Mouse (Mus musculus) CH12.LX (cell line): ENCODE measurements around the gene Cenpm. TPM values are rescaled to one million over a fixed set of nuclear protein-coding genes. Genes with fewer than 3 reads are reported as not detected.

Experiments used
- DNase-seq: peaks from one replicate; pipeline ENCODE4 v3.0.0-alpha.2; 2013; ENCODE audit errors: extremely low read depth
- H3K27ac ChIP-seq: 2 replicates; pipeline ENCODE4 v1.5.1; 2012; ENCODE audit warnings: low read depth, mild to moderate bottlenecking, control low read depth, moderate library complexity; ENCODE audit not compliant: insufficient read depth
- H3K27me3 ChIP-seq: replicated peaks from 2 replicates; pipeline ENCODE3; 2012; ENCODE audit warnings: inconsistent platforms
- H3K36me3 ChIP-seq, 2 experiments: replicated peaks in 1 of 2; 2 replicates each; pipeline versions ENCODE3 to v1.6.1; 2012; ENCODE audit warnings: inconsistent platforms in 1 of 2, low read length in 1 of 2, mild to moderate bottlenecking in 1 of 2, mixed read lengths in 1 of 2, moderate library complexity in 1 of 2; ENCODE audit not compliant: control insufficient read depth in 1 of 2, insufficient read depth in 1 of 2
- H3K4me1 ChIP-seq, 2 experiments: 2 replicates each; pipeline ENCODE4 v1.6.1; 2012; ENCODE audit warnings: inconsistent platforms in 1 of 2, moderate library complexity in 1 of 2; ENCODE audit not compliant: insufficient read depth in 2 of 2, control insufficient read depth in 1 of 2
- H3K4me2 ChIP-seq: 2 replicates; pipeline ENCODE4 v1.6.1; 2012; ENCODE audit warnings: low read depth, mild to moderate bottlenecking, control low read depth; ENCODE audit not compliant: poor library complexity, insufficient read depth, severe bottlenecking
- H3K4me3 ChIP-seq, 3 experiments: fragments of 150-350 bp in 1 of 3; sonication (generic) in 1 of 3; replicated peaks in 1 of 3; 2 replicates each; pipeline versions ENCODE3 to v1.5.1; 2011 to 2012; ENCODE audit warnings: low read depth in 2 of 3, low read length in 2 of 3, mild to moderate bottlenecking in 2 of 3, moderate library complexity in 2 of 3, control low read depth in 1 of 3, improper control_type of control experiment in 1 of 3, inconsistent platforms in 1 of 3, mixed read lengths in 1 of 3; ENCODE audit not compliant: poor library complexity in 1 of 3
- H3K79me2 ChIP-seq: replicated peaks from 2 replicates; pipeline ENCODE4 v1.6.1; 2012; ENCODE audit warnings: mild to moderate bottlenecking, moderate library complexity; ENCODE audit not compliant: control insufficient read depth, poor library complexity, insufficient read depth, severe bottlenecking; ENCODE audit errors: extremely low read depth
- H3K9ac ChIP-seq: 2 replicates; pipeline ENCODE4 v1.6.1; 2012; ENCODE audit warnings: low read depth, mild to moderate bottlenecking, control low read depth, moderate library complexity; ENCODE audit not compliant: insufficient read depth
- H3K9me3 ChIP-seq: replicated peaks from 2 replicates; pipeline ENCODE3; 2012; ENCODE audit warnings: low read length, inconsistent platforms, mixed read lengths
- CHD1 ChIP-seq: IDR thresholded peaks from 2 replicates; pipeline ENCODE4 v1.6.1; 2012; ENCODE audit warnings: low read depth, low read length, improper control_type of control experiment, inconsistent platforms
- CHD2 ChIP-seq: IDR thresholded peaks from 2 replicates; pipeline ENCODE4 v1.6.1; 2011; ENCODE audit warnings: low read length, improper control_type of control experiment
- ETS1 ChIP-seq: conservative IDR thresholded peaks from 2 replicates; pipeline ENCODE4 v1.6.1; 2012; ENCODE audit warnings: low read depth, mild to moderate bottlenecking, inconsistent platforms, low read length, improper control_type of control experiment, moderate library complexity
- HCFC1 ChIP-seq: IDR thresholded peaks from 2 replicates; pipeline ENCODE4 v1.6.1; 2012; ENCODE audit warnings: low read depth, mild to moderate bottlenecking, inconsistent platforms, low read length, improper control_type of control experiment
- IRF4 ChIP-seq: IDR thresholded peaks from 2 replicates; pipeline ENCODE4 v1.6.1; 2014; ENCODE audit warnings: low read depth, mild to moderate bottlenecking, inconsistent platforms, low read length, improper control_type of control experiment
- MAX ChIP-seq: IDR thresholded peaks from 2 replicates; pipeline ENCODE4 v1.6.1; 2011; ENCODE audit warnings: low read length, improper control_type of control experiment
- MAZ ChIP-seq: IDR thresholded peaks from 2 replicates; pipeline ENCODE4 v1.6.1; 2012; ENCODE audit warnings: low read depth, mild to moderate bottlenecking, inconsistent platforms, low read length, improper control_type of control experiment, moderate library complexity
- MXI1 ChIP-seq: IDR thresholded peaks from 2 replicates; pipeline ENCODE4 v1.6.1; 2011; ENCODE audit warnings: mild to moderate bottlenecking, low read depth, low read length, improper control_type of control experiment
- MYC ChIP-seq: IDR thresholded peaks from 2 replicates; pipeline ENCODE4 v1.6.1; 2011; ENCODE audit warnings: low read depth, mild to moderate bottlenecking, improper control_type of control experiment, low read length
- RAD21 ChIP-seq: IDR thresholded peaks from 2 replicates; pipeline ENCODE4 v1.6.1; 2011; ENCODE audit warnings: low read depth, mild to moderate bottlenecking, low read length, improper control_type of control experiment, moderate library complexity
- RCOR1 ChIP-seq: conservative IDR thresholded peaks from 2 replicates; pipeline ENCODE4 v1.6.1; 2012; ENCODE audit warnings: low read depth, mild to moderate bottlenecking, inconsistent platforms, low read length, improper control_type of control experiment
- SIN3A ChIP-seq: IDR thresholded peaks from 2 replicates; pipeline ENCODE4 v1.6.1; 2012; ENCODE audit warnings: low read length, improper control_type of control experiment, inconsistent platforms
- USF1 ChIP-seq: IDR thresholded peaks from 2 replicates; pipeline ENCODE4 v1.6.1; 2014; ENCODE audit warnings: low read depth, mild to moderate bottlenecking, inconsistent platforms, low read length, improper control_type of control experiment
- USF2 ChIP-seq: conservative IDR thresholded peaks from 2 replicates; pipeline ENCODE4 v1.6.1; 2011; ENCODE audit warnings: low read depth, low read length, improper control_type of control experiment
- ZC3H11A ChIP-seq: IDR thresholded peaks from 2 replicates; pipeline ENCODE4 v1.6.1; 2012; ENCODE audit warnings: low read depth, mild to moderate bottlenecking, inconsistent platforms, low read length, improper control_type of control experiment
- ZKSCAN1 ChIP-seq: IDR thresholded peaks from 2 replicates; pipeline ENCODE4 v1.6.1; 2012; ENCODE audit warnings: low read depth, inconsistent platforms, low read length, improper control_type of control experiment, borderline replicate concordance
- ZNF384 ChIP-seq: IDR thresholded peaks from 2 replicates; pipeline ENCODE4 v1.6.1; 2012; ENCODE audit warnings: low read depth, low read length, improper control_type of control experiment, inconsistent platforms
- dilution Hi-C: fragments of 300-500 bp; cut with MboI; formaldehyde crosslinking; loops from 2 replicates; pipeline ENCODE4 v1.14.3; 2020; ENCODE audit warnings: low sequenced_read_pairs; ENCODE audit not compliant: extremely low pct_unique_long_range_greater_than_20kb, extremely low pct_ligation_motif_present
- in situ Hi-C: fragments of 300-500 bp; cut with MboI; formaldehyde crosslinking; loops from 3 replicates; pipeline ENCODE4 v1.14.3; 2019; ENCODE audit warnings: low sequenced_read_pairs, low pct_ligation_motif_present, low pct_unique_long_range_greater_than_20kb, mixed read lengths
- polyA plus RNA-seq: library from polyadenylated mRNA; unstranded; fragments of >175 nt; gene quantifications from 2 replicates; pipeline ENCODE4 v1.2.1, GENCODE M21; 2012; ENCODE audit warnings: low read depth; ENCODE audit not compliant: insufficient read length
- total RNA-seq, 2 experiments: library from RNA; depleted of rRNA; stranded (reverse); fragments of 300-350 nt in 1 of 2; fragments of >200 nt in 1 of 2; gene quantifications; 2 replicates each; pipeline ENCODE4 v1.2.3; 2012 to 2014

Gene Cenpm
- total and polyA plus RNA-seq, 3 experiments: 22.8 to 39.6 (median 34.2) TPM

GRCm38 (mm10) chr15:82185062-82185783 is 59.3 kb downstream of the Cenpm start:
- peaks cover 29% of the 10 kb centered on the region for H3K9me3 ChIP-seq
- dilution Hi-C loops: no loop called here
- TF ChIP-seq MAZ: no peak
- no peak for TF ChIP-seq IRF4
- TF ChIP-seq, all 38 proteins: peak for 0
- Histone ChIP-seq H3K27ac (no peak overlapping the region), H3K4me1 (no peaks in the 10 kb centered on the region), H3K27me3 (no peaks in the 10 kb centered on the region), H3K4me2 (no peak overlapping the region), H3K36me3 (peaks cover 84 to 99% of the 10 kb centered on the region in 2 experiments), H3K4me3 (no peak overlapping the region), H3K79me2 (peaks cover 5% of the 10 kb centered on the region), H3K9ac (no peak overlapping the region)
- DNase-seq: no peak
- in situ Hi-C loops: no loop called here

GRCm38 (mm10) chr15:82184656-82185055 is 59.9 kb downstream of the Cenpm start:
- dilution Hi-C loops: no loop called here
- in situ Hi-C loops: no loop called here
- TF ChIP-seq MXI1 (no peak), RCOR1 (no peak), ZNF384 (no peak), USF1 (no peak), ZC3H11A (no peak), MAX (no peak), CHD1 (no peak), MYC (no peak), CHD2 (no peak), ETS1 (no peak), USF2 (no peak), SIN3A (no peak), ZKSCAN1 (no peak), RAD21 (no peak), IRF4 (no peak), HCFC1 (no peak)
- Histone ChIP-seq H3K27me3 (no peaks in the 10 kb centered on the region), H3K9me3 (peaks cover 34% of the 10 kb centered on the region), H3K4me1 (no peaks in the 10 kb centered on the region), H3K9ac (no peak overlapping the region), H3K79me2 (no peaks in the 10 kb centered on the region; the same call in 1 of the 2 replicates), H3K36me3 (peaks cover 85 to 99% of the 10 kb centered on the region in 2 experiments), H3K4me3 (no peak overlapping the region), H3K4me2 (no peak overlapping the region), H3K27ac (no peak overlapping the region)
- DNase-seq: no peak
